Mouse (Mus musculus): ENCODE measurements around the gene Gins3. TPM values are rescaled to one million over a fixed set of nuclear protein-coding genes. Genes with fewer than 3 reads are reported as not detected.

Gene Gins3
- polyA plus RNA-seq, 1 experiment from 2014 or later = 14.3 TPM

GRCm38 (mm10) chr8:95694631-95695030 lies 61.4 kb downstream of the Gins3 start:
- WGBS = 15% methylated on average over 6 of the region's 6 CpGs
- H3K9ac ChIP-seq (ENCODE audit: low read depth, low read length) = no peak overlapping the region
- ATAC-seq (ENCODE audit: low read depth) (peak; percentile 37; the same call in 1 of the 2 replicates), DNase-seq (ENCODE audit: low spot score) (no peak)
- peaks cover 42% of the 10 kb centered on the region for H3K27me3 ChIP-seq (replicated peaks; ENCODE audit: control insufficient read depth, insufficient read depth, low read length)
- no peak overlapping the region for H3K27ac ChIP-seq (replicated peaks; ENCODE audit: low read depth, low read length)
- H3K4me2 ChIP-seq (ENCODE audit: low read depth, low read length) = no peak overlapping the region
- no peaks in the 10 kb centered on the region for H3K4me1 ChIP-seq (ENCODE audit: control insufficient read depth, insufficient read depth, low read length)
- no peaks in the 10 kb centered on the region for H3K9me3 ChIP-seq (ENCODE audit: control insufficient read depth, low read length)
- no peak overlapping the region for H3K4me3 ChIP-seq (ENCODE audit: low read depth, low read length)
- no peaks in the 10 kb centered on the region for H3K36me3 ChIP-seq (ENCODE audit: control insufficient read depth, insufficient read depth, low read length)

Other genes starting within 250 kb of the Gins3 start
- 150 and 152 TPM in 2 replicates for gene Cfap20, start 198.6 kb upstream of the Gins3 start, polyA plus RNA-seq (2014; fragmentation: Nextera tagmentation; extraction: Ambion mirVana)
- 18.7 and 22.5 TPM in 2 replicates for gene Csnk2a2, start 143.4 kb upstream of the Gins3 start, polyA plus RNA-seq (2014; fragmentation: Nextera tagmentation; extraction: Ambion mirVana)
- gene Ccdc113, start 99.4 kb upstream of the Gins3 start, polyA plus RNA-seq (2014; fragmentation: Nextera tagmentation; extraction: Ambion mirVana) = 1.9 and 5.4 TPM in 2 replicates
- not detected in 2 replicates for gene Prss54, start 57.1 kb upstream of the Gins3 start, polyA plus RNA-seq (2014; fragmentation: Nextera tagmentation; extraction: Ambion mirVana)
- 44.7 and 53.4 TPM in 2 replicates for gene Ndrg4, start 43.5 kb downstream of the Gins3 start, polyA plus RNA-seq (2014; fragmentation: Nextera tagmentation; extraction: Ambion mirVana)
- gene Setd6, start 82.4 kb downstream of the Gins3 start, polyA plus RNA-seq (2014; fragmentation: Nextera tagmentation; extraction: Ambion mirVana) = 16.7 and 16.8 TPM in 2 replicates
- 75.4 and 93.6 TPM in 2 replicates for gene Cnot1, start 174.0 kb downstream of the Gins3 start, polyA plus RNA-seq (2014; fragmentation: Nextera tagmentation; extraction: Ambion mirVana)
- gene Sap18b, start 191.9 kb downstream of the Gins3 start, polyA plus RNA-seq (2014; fragmentation: Nextera tagmentation; extraction: Ambion mirVana) = 322 and 341 TPM in 2 replicates
- gene Slc38a7, start 220.1 kb downstream of the Gins3 start, polyA plus RNA-seq (2014; fragmentation: Nextera tagmentation; extraction: Ambion mirVana) = 13.1 and 15.3 TPM in 2 replicates